Mouse (Mus musculus) lung, embryonic 14.5 days (tissue): ENCODE data around the gene Olfr1245. TPM values are rescaled to one million over a fixed set of nuclear protein-coding genes. Genes with fewer than 3 reads are reported as not detected.
"Not testable (repeated sequence)": the region's sequence is repeated elsewhere in the genome, so short reads cannot be mapped to it uniquely, and the experiment has no call there.

Experiments
- ATAC-seq: fragments of 200-750 bp; cut with Nextera tagmentation; 2 replicates; pipeline ENCODE4 v1.8.0; 2017; ENCODE audit warnings: mild to moderate bottlenecking, moderate TSS enrichment, moderate library complexity; ENCODE audit not compliant: insufficient read depth
- DNase-seq: peaks from one replicate; pipeline ENCODE4 v3.0.0-alpha.2; 2015
- H3K27ac ChIP-seq: fragments of 300-500 bp; sonication (generic); 2 replicates; pipeline ENCODE4 v1.5.1; 2014; ENCODE audit warnings: low read depth, mild to moderate bottlenecking, moderate library complexity
- H3K27me3 ChIP-seq: fragments of 300-500 bp; sonication (generic); 2 replicates; pipeline ENCODE4 v1.6.1; 2014; ENCODE audit warnings: low read length, control low read depth; ENCODE audit not compliant: insufficient read depth
- H3K36me3 ChIP-seq: fragments of 300-500 bp; sonication (generic); 2 replicates; pipeline ENCODE4 v1.6.1; 2014; ENCODE audit warnings: control low read depth; ENCODE audit not compliant: insufficient read depth
- H3K4me1 ChIP-seq: fragments of 300-500 bp; sonication (generic); 2 replicates; pipeline ENCODE4 v1.6.1; 2014; ENCODE audit warnings: antibody characterized with exemption, control low read depth; ENCODE audit not compliant: insufficient read depth
- H3K4me2 ChIP-seq: fragments of 300-500 bp; sonication (generic); 2 replicates; pipeline ENCODE4 v1.6.1; 2014; ENCODE audit warnings: mild to moderate bottlenecking
- H3K4me3 ChIP-seq: fragments of 300-500 bp; sonication (generic); 2 replicates; pipeline ENCODE4 v1.5.1; 2014; ENCODE audit warnings: low read depth, low read length
- H3K9ac ChIP-seq: fragments of 300-500 bp; sonication (generic); 2 replicates; pipeline ENCODE4 v1.6.1; 2014
- H3K9me3 ChIP-seq: fragments of 300-500 bp; sonication (generic); 2 replicates; pipeline ENCODE4 v1.6.1; 2016; ENCODE audit warnings: low read depth, low read length, control low read depth
- CTCF ChIP-seq: IDR thresholded peaks from 2 replicates; pipeline ENCODE4 v1.5.1; 2016; ENCODE audit warnings: antibody characterized with exemption, low read depth
- WGBS: fragments of 180-500 bp; shearing (Covaris S2); extraction: QIAGEN DNeasy Blood & Tissue Kit; methylation state at CpG from one replicate; pipeline ENCODE4 v1.1.7; 2014; 5-methylcytosine and 5-hydroxymethylcytosine counted together
- polyA plus RNA-seq: library from polyadenylated mRNA; unstranded; fragments of >200 nt; fragmentation: Nextera tagmentation; extraction: Ambion mirVana; gene quantifications from 2 replicates; pipeline ENCODE4 v1.2.1, GENCODE M21; 2014

Olfr1245 gene
- polyA plus RNA-seq = not detected in 2 replicates

DNA sequence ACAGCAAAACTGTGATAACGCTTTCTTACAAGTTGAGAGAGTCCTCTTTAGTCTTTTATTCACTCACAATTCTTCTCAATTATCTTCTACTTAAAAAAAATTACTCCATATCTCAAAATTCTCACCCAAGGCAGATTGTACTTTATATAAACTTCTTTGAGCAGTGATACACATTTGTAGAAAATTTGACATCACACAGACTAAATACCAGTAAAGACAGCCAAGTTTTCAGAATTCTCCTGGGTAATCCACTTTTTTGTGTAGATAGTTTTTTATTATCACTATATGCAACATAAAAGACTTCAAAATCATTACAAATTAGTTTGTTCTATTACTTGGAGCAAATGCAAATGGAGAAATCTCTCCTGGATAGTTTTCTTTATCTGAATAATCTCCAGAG lies at the start of gene Olfr1245:
Olfr1245 (minus strand) TSS at position 101 of the 400 bp plus-strand sequence.
- WGBS = 86% methylated on average over 1 of the region's 1 CpGs
- no peaks in the 10 kb centered on the region for H3K9me3 ChIP-seq
- H3K36me3 ChIP-seq = no peaks in the 10 kb centered on the region
- no peak within 1 kb of the TSS for H3K4me2 ChIP-seq
- no peak for TF ChIP-seq CTCF
- H3K27me3 ChIP-seq = no peaks in the 10 kb centered on the region
- no peak within 1 kb of the TSS for H3K4me3 ChIP-seq
- ATAC-seq (no peak), DNase-seq (no peak)
- H3K9ac ChIP-seq = no peak within 1 kb of the TSS
- no peaks in the 10 kb centered on the region for H3K4me1 ChIP-seq
- no peak within 1 kb of the TSS for H3K27ac ChIP-seq

DNA sequence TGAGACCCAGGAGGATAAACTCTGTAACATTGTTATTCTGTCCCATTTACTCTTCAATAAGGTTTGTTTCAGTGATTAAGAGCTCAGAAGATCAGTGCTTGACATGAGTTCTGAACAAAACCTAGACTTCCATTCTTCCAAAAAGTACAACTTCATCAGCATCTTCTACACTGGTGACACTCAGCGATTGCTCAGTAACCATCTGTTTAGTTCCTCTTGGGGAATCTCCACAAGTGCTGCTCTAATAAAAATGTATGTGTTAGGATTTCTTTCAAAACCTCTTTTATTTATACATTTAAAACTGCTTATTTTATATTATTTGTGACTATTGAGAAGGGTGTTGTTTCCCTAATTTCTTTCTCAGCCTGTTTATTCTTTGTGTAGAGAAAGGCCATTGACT lies 39.9 kb upstream of the Olfr1245 start, which contains the start of gene Olfr1248:
Olfr1248 (minus strand) TSS at position 101 of the 400 bp plus-strand sequence.
- DNase-seq, H3K4me3 ChIP-seq, H3K36me3 ChIP-seq, H3K9ac ChIP-seq, H3K9me3 ChIP-seq, H3K4me2 ChIP-seq, ATAC-seq, H3K27ac ChIP-seq, H3K4me1 ChIP-seq, H3K27me3 ChIP-seq: not testable (repeated sequence)
- WGBS = 93% methylated on average over 1 of the region's 1 CpGs

DNA sequence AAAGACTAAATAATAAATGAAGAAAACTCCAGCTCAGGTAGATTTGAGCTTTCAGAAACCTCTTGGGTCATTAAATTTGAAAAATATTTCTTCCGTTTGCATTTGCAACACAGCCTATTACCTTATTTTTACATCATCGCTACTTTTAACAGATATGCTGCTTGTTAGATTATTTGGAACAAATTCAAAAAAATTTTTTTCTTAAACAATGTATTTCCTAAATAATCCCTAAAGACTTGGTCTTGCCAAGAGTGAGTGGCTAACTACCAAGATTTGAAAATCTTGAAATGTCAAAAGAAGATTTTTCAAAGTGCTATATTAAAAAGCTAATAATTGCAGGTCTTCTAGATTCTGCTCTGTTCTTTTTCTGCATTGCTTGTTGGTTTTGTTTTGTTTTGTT lies 35.8 kb upstream of the Olfr1245 start, which contains the start of gene Olfr1247:
Olfr1247 (minus strand) TSS at position 101 of the 400 bp plus-strand sequence.
- no peak within 1 kb of the TSS for H3K9ac ChIP-seq
- no peaks in the 10 kb centered on the region for H3K36me3 ChIP-seq
- H3K27ac ChIP-seq = no peak within 1 kb of the TSS
- no peak within 1 kb of the TSS for H3K4me2 ChIP-seq
- no peak for TF ChIP-seq CTCF
- no peak for DNase-seq
- H3K9me3 ChIP-seq = no peaks in the 10 kb centered on the region
- WGBS = 91% methylated on average over 2 of the region's 2 CpGs
- no peak for ATAC-seq
- H3K27me3 ChIP-seq = no peaks in the 10 kb centered on the region
- H3K4me1 ChIP-seq = no peaks in the 10 kb centered on the region
- no peak within 1 kb of the TSS for H3K4me3 ChIP-seq

DNA sequence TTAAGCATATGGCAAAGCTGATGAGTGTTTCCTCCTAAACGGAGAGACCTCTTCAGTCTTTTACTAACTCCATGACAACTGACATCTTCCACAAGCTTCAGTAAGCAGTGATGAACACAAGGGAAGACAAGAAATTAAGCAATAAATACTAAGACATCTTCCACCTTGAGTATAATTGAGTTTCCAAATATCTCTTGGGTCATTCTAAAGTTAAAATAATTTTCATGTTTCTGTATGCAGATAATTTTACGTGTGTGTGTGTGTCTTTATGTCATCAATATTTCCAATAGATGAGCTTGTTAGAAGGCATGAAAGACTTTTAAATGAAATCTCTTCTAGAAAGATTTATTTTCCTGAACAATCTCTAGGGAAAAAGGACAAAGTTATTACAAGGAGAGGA lies 14.8 kb upstream of the Olfr1245 start, which contains the start of gene Olfr1246:
Olfr1246 (minus strand) TSS at position 101 of the 400 bp plus-strand sequence.
- TF ChIP-seq CTCF = no peak
- WGBS = 65% methylated on average over 2 of the region's 2 CpGs
- no peaks in the 10 kb centered on the region for H3K36me3 ChIP-seq
- no peak for ATAC-seq
- H3K4me3 ChIP-seq = no peak within 1 kb of the TSS
- H3K4me1 ChIP-seq = no peaks in the 10 kb centered on the region
- H3K27ac ChIP-seq = no peak within 1 kb of the TSS
- DNase-seq = no peak
- H3K9ac ChIP-seq = no peak within 1 kb of the TSS
- no peaks in the 10 kb centered on the region for H3K27me3 ChIP-seq
- H3K9me3 ChIP-seq = no peaks in the 10 kb centered on the region
- no peak within 1 kb of the TSS for H3K4me2 ChIP-seq

DNA sequence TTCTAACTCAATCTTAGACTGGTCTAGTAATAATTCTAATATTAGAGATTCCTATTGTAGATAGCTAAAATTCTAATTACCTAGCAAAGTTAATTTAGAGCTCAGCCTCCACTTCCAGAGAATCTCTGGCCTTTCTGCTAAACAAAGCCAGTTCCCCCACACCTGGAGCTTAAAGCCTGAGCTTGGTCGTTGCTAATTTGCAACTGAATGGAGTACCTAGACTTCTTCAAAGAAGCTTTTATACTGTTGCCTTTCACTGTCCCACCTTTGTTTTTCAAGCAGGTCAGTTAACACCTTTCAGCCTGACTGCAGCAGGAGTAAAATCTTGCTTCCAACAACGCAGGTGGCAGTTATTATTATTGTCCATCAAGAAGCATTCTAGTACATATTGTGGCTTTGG lies 15.5 kb downstream of the Olfr1245 start:
- not testable (repeated sequence) for H3K27ac ChIP-seq, ATAC-seq, H3K36me3 ChIP-seq, H3K4me2 ChIP-seq, DNase-seq, H3K27me3 ChIP-seq, H3K4me1 ChIP-seq, H3K9ac ChIP-seq, H3K9me3 ChIP-seq, H3K4me3 ChIP-seq
- 71% methylated on average over 2 of the region's 2 CpGs for WGBS

DNA sequence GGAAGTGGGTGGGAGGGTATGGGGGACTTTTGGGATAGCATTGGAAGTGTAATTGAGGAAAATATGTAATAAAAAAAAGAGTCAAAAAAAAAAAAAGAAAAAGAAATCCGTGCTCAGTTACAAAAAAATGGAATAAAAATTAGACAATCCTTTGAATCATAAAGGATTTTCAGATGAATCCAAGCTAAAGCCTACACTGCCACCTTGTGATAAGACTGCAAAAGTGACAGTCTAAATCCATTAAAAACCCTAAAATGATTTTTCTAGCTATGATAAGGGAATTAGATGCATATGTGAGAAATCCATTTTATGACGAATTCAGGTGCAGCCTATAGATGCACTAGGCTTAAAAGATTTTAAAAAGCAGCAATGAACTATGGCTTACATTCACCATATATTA lies 33.7 kb downstream of the Olfr1245 start:
- Histone ChIP-seq H3K9me3 (no peaks in the 10 kb centered on the region), H3K36me3 (no peaks in the 10 kb centered on the region), H3K27me3 (no peaks in the 10 kb centered on the region), H3K4me2 (no peak overlapping the region), H3K9ac (no peak overlapping the region), H3K4me1 (no peaks in the 10 kb centered on the region), H3K4me3 (no peak overlapping the region), H3K27ac (no peak overlapping the region)
- DNase-seq = peak; percentile 53
- ATAC-seq = no peak
- 48% methylated on average over 2 of the region's 2 CpGs for WGBS
- 0 out of 2 replicates have a peak, but pooled peaks have one; percentile 23 for TF ChIP-seq CTCF

DNA sequence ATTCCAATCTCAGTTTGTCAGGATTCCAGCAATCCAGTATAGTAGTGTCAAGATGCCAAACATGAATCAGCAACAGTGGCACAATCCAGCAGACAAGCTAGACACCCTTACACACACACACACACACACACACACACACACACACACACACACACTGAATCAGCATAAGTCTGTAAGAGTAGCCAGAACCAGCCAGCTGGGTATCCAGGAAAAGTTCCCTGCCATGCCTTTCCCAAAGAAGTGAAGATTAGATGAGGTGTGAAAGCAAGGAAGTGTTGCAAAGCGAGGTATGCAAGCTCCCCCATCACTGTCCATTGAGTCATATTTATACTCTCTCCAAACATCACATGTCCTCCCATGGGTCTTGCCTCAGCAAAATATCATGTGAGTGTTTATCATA lies 38.3 kb downstream of the Olfr1245 start:
- 52% methylated on average over 1 of the region's 1 CpGs for WGBS
- ATAC-seq (no peak), DNase-seq (no peak)
- no peak for TF ChIP-seq CTCF
- Histone ChIP-seq H3K4me3 (no peak overlapping the region), H3K36me3 (no peaks in the 10 kb centered on the region), H3K4me2 (no peak overlapping the region), H3K9ac (no peak overlapping the region), H3K9me3 (no peaks in the 10 kb centered on the region), H3K4me1 (no peaks in the 10 kb centered on the region), H3K27me3 (no peaks in the 10 kb centered on the region), H3K27ac (no peak overlapping the region)

DNA sequence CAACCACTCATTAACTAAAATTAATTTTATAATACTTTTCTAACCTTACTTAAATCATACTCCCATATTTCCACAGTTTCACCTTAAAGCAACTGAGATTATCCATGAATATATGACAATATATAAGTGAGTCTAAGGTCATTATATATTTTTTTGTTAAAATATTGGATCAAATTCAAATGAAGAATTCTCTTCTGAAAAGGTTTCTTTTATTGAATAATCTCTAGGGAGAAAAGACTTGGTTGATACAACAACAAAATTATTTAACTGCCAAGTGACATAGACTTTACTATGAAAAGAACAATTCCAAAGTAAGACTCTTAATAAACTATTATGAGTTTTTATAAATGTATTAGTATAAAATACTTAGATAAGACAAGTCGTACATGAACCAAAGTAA lies 46.9 kb downstream of the Olfr1245 start, which contains the start of gene Olfr1243:
Olfr1243 (minus strand) TSS at position 101 of the 400 bp plus-strand sequence.
- Histone ChIP-seq H3K36me3 (no peaks in the 10 kb centered on the region), H3K27me3 (no peaks in the 10 kb centered on the region), H3K9ac (no peak within 1 kb of the TSS), H3K27ac (no peak within 1 kb of the TSS), H3K4me1 (no peaks in the 10 kb centered on the region), H3K4me2 (no peak within 1 kb of the TSS), H3K4me3 (no peak within 1 kb of the TSS), H3K9me3 (no peaks in the 10 kb centered on the region)
- DNase-seq (no peak), ATAC-seq (no peak)
- 77% methylated on average over 1 of the region's 1 CpGs for WGBS
- no peak for TF ChIP-seq CTCF

Other genes starting within 250 kb of the Olfr1245 start
- not detected in 2 replicates for gene Olfr1232, start 248.8 kb downstream of the Olfr1245 start, polyA plus RNA-seq
- gene Olfr1233, start 236.0 kb downstream of the Olfr1245 start, polyA plus RNA-seq = not detected in 2 replicates
- gene Olfr1234, start 213.6 kb downstream of the Olfr1245 start, polyA plus RNA-seq = not detected in 2 replicates
- not detected in 2 replicates for gene Olfr1238, start 168.8 kb downstream of the Olfr1245 start, polyA plus RNA-seq
- gene Olfr1239, start 158.0 kb downstream of the Olfr1245 start, polyA plus RNA-seq = not detected in 2 replicates
- not detected in 2 replicates for gene Olfr1240, start 135.4 kb downstream of the Olfr1245 start, polyA plus RNA-seq
- not detected in 2 replicates for gene Olfr1241, start 91.3 kb downstream of the Olfr1245 start, polyA plus RNA-seq
- gene Olfr1242, start 80.1 kb downstream of the Olfr1245 start, polyA plus RNA-seq = not detected in 2 replicates
- gene Olfr1243, start 47.0 kb downstream of the Olfr1245 start, polyA plus RNA-seq = not detected in 2 replicates
- not detected in 2 replicates for gene Olfr1246, start 14.7 kb upstream of the Olfr1245 start, polyA plus RNA-seq
- not detected in 2 replicates for gene Olfr1247, start 35.7 kb upstream of the Olfr1245 start, polyA plus RNA-seq
- gene Olfr1248, start 39.8 kb upstream of the Olfr1245 start, polyA plus RNA-seq = not detected in 2 replicates
- gene Olfr1249, start 56.5 kb upstream of the Olfr1245 start, polyA plus RNA-seq = not detected in 2 replicates
- gene Olfr1250, start 83.0 kb upstream of the Olfr1245 start, polyA plus RNA-seq = not detected in 2 replicates
- gene Olfr1251, start 93.5 kb upstream of the Olfr1245 start, polyA plus RNA-seq = not detected in 2 replicates
- not detected in 2 replicates for gene Olfr1252, start 146.6 kb upstream of the Olfr1245 start, polyA plus RNA-seq
- not detected in 2 replicates for gene Olfr1253, start 178.6 kb upstream of the Olfr1245 start, polyA plus RNA-seq
- not detected in 2 replicates for gene Olfr1254, start 215.2 kb upstream of the Olfr1245 start, polyA plus RNA-seq
- gene Olfr1255, start 233.6 kb upstream of the Olfr1245 start, polyA plus RNA-seq = not detected in 2 replicates